Mouse (Mus musculus) frontal cortex, adult 2 months (tissue): ENCODE measurements around the gene F10. TPM values are rescaled to one million over a fixed set of nuclear protein-coding genes. Genes with fewer than 3 reads are reported as not detected.
"Not testable (repeated sequence)": the region's sequence is repeated elsewhere in the genome, so short reads cannot be mapped to it uniquely, and the experiment has no call there.

Experiments used
- DNase-seq, 2 experiments: peaks; one replicate each; pipeline ENCODE4 v3.0.0; 2022; ENCODE audit warnings: low spot score in 1 of 2; ENCODE audit errors: extremely low spot score in 1 of 2
- polyA plus RNA-seq: library from polyadenylated mRNA; depleted of rRNA; stranded (reverse); fragments of >200 nt; gene quantifications from 2 replicates; pipeline ENCODE4 v1.2.3, GENCODE M21; 2012; rRNA removed

F10 gene
- polyA plus RNA-seq, 1 experiment: 0.06 TPM

DNA sequence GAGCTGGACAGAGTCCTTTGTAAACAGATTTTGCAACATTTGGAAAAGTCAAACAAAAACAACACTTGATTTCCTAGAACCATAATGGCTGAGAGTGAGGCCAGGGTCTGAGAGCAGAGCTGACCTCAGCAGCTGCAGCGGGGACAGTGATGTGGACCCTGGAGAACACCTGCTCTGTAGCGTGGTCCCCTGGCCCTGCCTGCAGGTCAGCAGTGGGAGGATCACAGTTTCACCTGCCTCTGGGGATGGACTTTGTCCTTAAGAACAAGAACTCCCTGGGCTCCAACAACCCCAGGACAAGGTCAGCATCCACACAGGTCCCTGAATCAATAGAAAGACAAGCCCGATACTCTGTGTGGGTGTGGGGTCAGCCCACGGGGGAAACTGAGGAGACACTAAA lies 20.2 kb downstream of the F10 start:
- no peak for DNase-seq

DNA sequence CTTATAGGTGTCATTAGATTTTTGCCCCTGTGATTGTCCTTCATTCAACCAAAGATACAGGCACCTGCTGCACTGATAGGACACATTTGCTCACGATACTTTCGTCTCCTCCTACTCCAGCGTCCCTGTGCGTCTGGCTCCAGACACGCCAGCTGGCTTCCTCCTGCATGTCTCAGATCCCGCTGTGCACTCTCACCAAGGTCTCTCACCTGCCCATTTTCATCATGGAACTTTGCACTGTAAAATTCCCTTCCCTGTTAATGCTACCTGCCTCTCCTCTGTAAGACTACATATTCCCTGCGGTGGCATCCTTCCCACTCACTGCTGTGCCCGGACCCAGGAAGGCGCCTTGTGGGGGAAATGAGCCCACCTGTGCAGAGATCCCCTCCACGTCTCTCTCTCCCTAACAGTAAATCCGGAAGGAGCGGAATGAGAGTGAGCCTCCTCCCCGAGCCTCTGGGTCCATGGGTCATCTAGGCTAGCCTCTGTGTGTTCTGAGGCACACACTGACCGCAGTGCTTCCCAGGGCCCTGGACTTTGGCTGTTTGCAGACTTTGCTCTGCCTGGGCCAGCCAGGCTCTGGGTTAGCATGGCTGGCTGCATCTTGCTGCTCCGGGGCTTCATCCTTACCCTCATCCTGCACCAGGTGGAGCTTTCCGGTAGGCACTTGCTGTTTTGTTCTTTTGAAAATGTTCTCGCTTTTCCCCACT lies 23.5 kb downstream of the F10 start, which contains the start of gene Proz:
Gene Proz (plus strand): TSS at position 474 of the 710 bp plus-strand sequence.
- DNase-seq: no peak

GRCm38 (mm10) chr8:13063112-13063511 lies 26.0 kb downstream of the F10 start:
- DNase-seq: no peak

DNA sequence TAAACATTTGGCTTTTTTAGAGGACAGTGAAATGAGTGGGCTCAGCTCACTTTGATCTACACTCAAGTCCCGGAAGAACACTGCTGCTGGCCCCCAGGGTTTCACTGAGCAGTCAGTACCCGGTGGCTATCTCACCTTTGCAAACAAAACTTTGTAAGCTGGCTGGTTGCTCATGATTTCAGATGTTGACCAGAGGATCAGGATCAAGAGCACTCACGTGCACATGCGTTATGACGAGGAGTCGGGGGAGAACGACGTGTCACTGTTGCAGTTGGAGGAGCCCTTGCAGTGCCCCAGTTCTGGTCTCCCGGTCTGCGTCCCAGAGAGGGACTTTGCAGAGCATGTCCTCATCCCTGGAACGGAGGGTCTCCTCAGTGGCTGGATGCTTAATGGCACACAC lies 36.1 kb downstream of the F10 start:
- no peak for DNase-seq

DNA sequence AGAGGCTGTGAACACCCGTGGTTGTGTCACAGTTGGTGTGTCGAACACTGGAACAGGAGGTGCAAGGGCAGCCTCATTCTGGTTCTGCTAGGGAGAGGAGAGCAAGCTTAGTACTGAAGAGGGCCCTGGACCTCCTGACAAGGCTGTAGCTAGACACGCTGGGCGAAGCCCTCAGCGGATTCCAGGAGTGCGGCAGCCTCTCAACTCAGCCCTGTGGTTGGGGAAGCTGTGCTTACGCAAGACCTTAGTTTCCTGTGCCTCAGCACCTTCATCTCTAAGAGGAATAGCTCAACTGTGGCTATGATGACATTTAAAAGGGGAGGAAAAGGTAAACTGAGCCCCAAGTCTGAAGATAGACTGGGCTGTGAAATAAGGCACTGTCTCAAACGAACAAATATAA lies 37.9 kb downstream of the F10 start:
- no peak for DNase-seq

- not testable (repeated sequence) for DNase-seq
Measured at GRCm38 (mm10) chr8:13075579-13075978, 38.5 kb downstream of the F10 start.

GRCm38 (mm10) chr8:13077542-13077941 lies 40.4 kb downstream of the F10 start:
- DNase-seq: peak in 1 of 2 experiments; percentile 12

GRCm38 (mm10) chr8:13104691-13105086 lies 67.6 kb downstream of the F10 start:
- DNase-seq: peak; percentile 73 to 95

- peak; percentile 91 to 97 for DNase-seq
Measured at GRCm38 (mm10) chr8:13105087-13105881, 68.2 kb downstream of the F10 start, which contains the start of the genes Pcid2 and Cul4a. TSS of gene Pcid2 (minus strand) at chr8:13105459. TSS of gene Cul4a (plus strand) at chr8:13105621.

DNA sequence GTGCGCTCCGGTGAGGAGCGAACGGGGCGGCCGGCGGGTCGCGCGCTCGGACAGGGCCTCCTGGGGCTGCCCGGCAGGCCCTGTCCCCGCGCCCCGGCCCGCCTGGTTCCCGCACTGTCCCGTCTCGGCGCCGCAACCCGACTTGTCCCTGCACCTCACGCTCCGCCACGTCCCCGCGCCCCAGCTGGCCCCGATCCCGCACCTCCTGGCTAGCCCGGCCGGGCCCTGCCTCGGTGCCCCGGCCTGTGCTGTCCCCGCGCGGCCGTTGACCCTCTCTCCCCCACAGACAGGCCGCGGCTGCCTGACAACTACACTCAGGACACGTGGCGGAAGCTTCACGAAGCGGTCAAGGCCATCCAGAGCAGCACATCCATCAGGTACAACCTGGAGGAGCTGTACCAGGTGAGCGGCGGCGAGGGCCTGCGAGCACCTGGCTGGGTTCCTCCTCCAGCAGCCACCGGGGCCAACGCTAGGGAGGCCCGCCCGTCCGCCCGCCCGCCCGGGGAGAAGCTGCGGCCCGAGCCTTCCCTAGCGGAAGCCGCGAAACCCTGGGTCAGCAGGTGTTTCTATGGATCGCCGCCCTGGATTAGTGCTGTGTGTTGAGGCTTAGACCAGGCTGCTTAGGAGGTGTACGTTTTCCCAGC lies 68.9 kb downstream of the F10 start:
- no peak for DNase-seq

Other genes with a start within 250 kb of the F10 start
- gene Mcf2l, start 163.5 kb upstream of the F10 start, polyA plus RNA-seq: 166 and 193 TPM in 2 replicates
- gene F7, start 11.3 kb upstream of the F10 start, polyA plus RNA-seq: 0.16 and 0.50 TPM in 2 replicates
- 0.11 and 0.24 TPM in 2 replicates for gene Proz, start 23.6 kb downstream of the F10 start, polyA plus RNA-seq
- 32.5 and 34.8 TPM in 2 replicates for gene Pcid2, start 68.2 kb downstream of the F10 start, polyA plus RNA-seq
- gene Cul4a, start 68.3 kb downstream of the F10 start, polyA plus RNA-seq: 43.7 and 53.5 TPM in 2 replicates
- gene Lamp1, start 121.9 kb downstream of the F10 start, polyA plus RNA-seq: 391 and 397 TPM in 2 replicates
- gene Grtp1, start 163.3 kb downstream of the F10 start, polyA plus RNA-seq: 7.0 TPM in 2 replicates
- gene Adprhl1, start 216.9 kb downstream of the F10 start, polyA plus RNA-seq: 0.30 and 0.40 TPM in 2 replicates